Mouse (Mus musculus) left cerebral cortex, postnatal 36 days (tissue): ENCODE results near the gene Rnasek. TPM values are rescaled to one million over a fixed set of nuclear protein-coding genes. Genes with fewer than 3 reads are reported as not detected.
A peak's percentile ranks its signal among the peaks of the same experiment; 100 is the strongest.

Experiments used
- DNase-seq, 2 experiments: peaks; one replicate each; pipeline ENCODE4 v3.0.0; 2021 to 2022; ENCODE audit warnings: low spot score in 2 of 2, mixed read lengths in 1 of 2
- intact Hi-C: fragments of 180-260 bp; cut with DNase I; formaldehyde crosslinking; loops from one replicate; pipeline ENCODE4 v1.15.1; 2025
- total RNA-seq, 2 experiments: library from RNA; stranded (reverse); gene quantifications; 2 replicates each; pipeline ENCODE4 v1.2.3; 2021

The Rnasek gene
- 100 to 1,000 TPM; 246 to 287 TPM for total RNA-seq

- peak; percentile 84 to 87 for DNase-seq
- intact Hi-C loops, result no loop called here
Measured at GRCm38 (mm10) chr11:70239541-70240279, at the start of gene Rnasek, which contains the start of gene Gm21988. Gene Rnasek, minus strand, starts transcription at chr11:70239842. Gene Gm21988, minus strand, starts transcription at chr11:70239830.

DNA sequence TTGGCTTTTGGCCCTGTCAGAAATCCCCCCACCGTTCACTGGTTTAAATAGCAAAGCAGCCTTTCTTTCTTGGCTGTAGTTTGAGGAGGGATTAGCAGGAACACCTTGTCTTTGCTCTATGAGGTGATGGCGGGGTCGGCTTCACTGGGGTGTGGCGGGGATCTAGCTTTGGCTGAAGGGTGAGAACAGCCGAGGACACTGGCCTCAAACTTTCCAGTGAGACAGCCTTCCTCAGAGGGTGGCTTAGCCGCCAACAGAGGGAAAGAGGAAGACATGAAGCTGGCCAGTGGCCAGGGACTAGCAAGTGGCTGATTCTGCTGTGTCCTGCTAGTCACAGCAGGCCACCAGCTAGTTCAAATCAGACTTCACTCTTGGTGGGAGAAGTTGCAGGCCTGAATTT is 49.6 kb upstream of the Rnasek start:
- intact Hi-C loops, result no loop called here
- peak; percentile 8 to 19 for DNase-seq

DNA sequence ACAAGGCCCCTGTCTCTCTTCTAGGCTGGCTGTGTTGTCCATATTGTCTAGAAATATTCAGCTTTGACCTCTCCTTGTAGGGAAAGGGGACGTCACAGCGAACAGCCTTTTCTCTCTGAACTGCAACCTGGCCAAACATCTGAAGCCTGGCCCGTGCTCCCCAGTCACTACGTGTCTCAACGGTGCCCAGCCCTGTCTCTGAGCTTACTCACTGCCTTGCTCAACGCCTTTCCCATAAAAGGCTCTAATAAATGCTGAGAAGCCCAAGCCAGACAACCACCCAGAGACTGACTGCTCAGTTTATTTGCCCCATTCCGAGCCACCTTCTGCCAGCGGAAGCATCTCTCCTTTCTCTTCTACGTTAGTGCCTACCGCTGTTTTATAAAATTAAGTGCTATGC is 48.5 kb upstream of the Rnasek start:
- no peak for DNase-seq
- intact Hi-C loops, result no loop called here

DNA sequence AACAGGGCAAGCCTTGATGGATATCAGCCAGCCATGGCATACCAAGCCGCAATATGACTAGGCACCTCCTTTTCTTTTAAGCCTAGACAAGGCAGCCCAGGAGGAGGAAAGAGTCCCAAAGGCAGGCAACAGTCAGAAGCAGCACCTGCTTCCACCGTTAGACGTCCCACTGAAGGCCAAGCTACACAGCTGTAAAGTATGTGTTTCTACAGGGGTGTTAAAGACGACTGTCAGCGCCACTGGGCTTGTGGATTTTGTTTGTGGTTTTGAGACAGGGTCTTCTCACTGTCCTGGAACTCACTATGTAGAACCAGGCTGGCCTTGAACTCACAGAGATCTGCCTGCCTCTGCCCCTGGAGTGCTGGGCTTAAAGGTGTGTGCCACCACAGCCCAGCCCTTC is 46.0 kb upstream of the Rnasek start:
- no peak for DNase-seq
- intact Hi-C loops, result no loop called here

DNA sequence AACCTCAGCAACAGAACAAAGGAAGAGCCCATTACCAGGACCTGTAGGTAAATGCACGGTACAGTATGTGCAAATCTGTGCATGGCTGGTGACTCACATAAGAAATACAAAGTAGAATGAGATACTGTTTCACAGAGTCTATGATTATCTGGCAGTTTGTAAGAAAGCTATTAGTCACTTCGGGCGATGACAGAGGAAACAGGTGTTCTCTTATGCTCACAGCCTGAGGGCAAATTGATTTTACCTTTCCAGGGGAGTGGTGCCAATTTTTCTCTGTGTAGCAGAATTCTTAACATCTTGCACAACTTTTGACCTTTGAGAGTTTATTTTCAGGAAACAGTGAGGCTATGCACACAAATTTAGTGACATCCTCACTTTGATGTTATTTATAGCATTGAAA is 45.1 kb upstream of the Rnasek start:
- intact Hi-C loops, result no loop called here
- no peak for DNase-seq

- intact Hi-C loops, result no loop called here
Measured at GRCm38 (mm10) chr11:70283666-70284065, 44.0 kb upstream of the Rnasek start.

DNA sequence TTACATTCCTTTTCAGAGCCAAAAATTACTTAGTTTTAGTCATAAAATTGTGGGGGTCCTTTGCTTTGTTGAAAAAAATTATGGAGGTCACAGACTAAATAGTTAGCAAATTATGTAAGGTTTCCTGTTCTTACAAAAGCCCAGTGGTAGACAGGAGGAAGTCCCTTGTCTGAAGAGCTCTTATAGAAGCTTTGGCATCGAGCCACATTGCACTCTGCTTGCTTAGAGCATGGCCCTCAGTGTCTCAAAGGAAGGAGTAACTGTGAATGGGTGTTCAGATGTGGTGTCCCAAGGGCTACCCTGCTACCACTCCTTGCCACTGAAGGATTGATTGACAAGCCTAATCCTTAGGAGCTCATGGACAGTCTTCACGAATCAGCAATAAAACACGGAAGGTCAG is 40.8 kb upstream of the Rnasek start:
- no peak for DNase-seq
- intact Hi-C loops, result no loop called here

More at GRCm38 (mm10) chr11:70283666-70284065, 44.0 kb upstream of the Rnasek start:
- no peak for DNase-seq

DNA sequence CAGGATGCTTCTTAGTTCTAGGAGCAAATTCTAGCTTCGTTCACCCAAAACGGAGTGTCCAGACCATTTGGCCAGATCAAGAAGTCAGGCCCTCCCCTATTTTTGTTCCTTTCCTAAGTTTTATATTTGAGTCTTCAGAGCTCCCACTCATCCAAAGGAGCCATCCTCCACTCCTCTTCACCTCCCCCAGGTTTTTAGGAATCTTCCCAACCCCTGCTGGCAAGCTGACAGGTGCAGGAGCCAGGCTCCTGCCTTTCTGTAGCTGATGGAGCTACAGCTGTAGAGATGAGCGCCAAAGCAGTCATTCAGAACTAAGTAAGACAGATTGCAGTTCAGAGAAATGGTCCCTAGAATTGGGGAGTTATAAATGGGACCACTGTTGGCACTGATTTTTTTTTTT is 39.3 kb upstream of the Rnasek start:
- intact Hi-C loops, result no loop called here
- no peak for DNase-seq

DNA sequence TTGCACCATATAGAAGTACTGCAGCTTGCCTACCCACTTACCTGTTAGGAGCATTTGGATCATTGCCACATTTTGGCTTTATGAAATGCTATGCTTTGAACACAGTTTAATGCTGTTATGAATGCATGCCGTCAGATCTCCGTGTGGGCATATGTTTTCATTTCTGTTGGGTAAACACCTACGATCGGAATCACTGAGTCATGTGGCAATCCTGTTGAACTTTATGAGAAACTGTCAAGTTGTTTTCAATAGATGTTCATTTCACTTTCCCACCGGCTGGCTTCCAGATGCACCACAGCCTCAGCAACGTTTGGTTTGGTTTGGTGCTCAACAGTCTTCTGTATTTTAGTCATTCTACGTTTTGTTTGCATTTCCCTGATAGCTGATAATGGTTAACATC is 32.0 kb upstream of the Rnasek start:
- intact Hi-C loops, result no loop called here
- DNase-seq, result no peak

- no peak for DNase-seq
- intact Hi-C loops, result no loop called here
Measured at GRCm38 (mm10) chr11:70266405-70266804, 26.8 kb upstream of the Rnasek start.

DNA sequence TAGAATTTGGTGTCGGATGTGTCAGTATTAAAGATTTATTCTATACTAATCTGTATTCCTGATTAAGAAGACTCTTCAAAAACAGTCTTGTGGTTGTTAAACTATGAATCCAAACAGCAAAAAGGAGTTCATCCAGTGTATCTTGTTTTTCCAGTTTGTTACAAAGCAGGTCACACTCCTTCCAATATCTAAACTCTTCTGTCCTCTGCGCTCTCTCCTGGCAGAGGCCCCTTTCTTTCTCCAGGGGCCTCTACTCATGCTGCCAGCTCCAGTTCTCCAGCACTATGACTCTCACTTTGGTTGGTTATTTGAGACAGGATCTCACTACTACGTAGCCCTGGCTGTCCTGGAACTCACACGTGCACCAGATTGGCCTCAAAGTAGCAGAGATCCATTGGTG is 26.2 kb upstream of the Rnasek start:
- no peak for DNase-seq
- intact Hi-C loops, result no loop called here

- no peak for DNase-seq
- intact Hi-C loops, result no loop called here
Measured at GRCm38 (mm10) chr11:70265252-70265651, 25.6 kb upstream of the Rnasek start.

DNA sequence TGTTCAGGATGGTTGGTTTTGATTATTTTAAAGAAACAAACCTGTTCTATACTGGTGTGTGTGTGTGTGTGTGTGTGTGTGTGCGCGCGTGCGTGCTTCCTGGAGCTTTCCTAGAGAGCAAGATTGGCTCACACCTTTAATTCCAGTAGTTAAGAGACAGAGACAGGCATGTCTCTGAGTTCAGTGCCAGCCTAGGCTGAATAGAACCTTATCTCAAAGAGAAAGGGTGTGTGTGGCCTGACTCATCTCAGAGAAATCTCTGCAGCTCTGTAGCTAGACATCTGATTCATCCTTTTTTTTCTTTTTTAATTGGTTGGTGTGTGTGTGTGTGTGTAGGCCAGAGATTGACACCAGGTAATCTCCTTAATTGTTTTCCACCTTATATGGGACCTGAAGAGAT is 19.4 kb upstream of the Rnasek start:
- intact Hi-C loops, result no loop called here
- no peak for DNase-seq

- DNase-seq, result no peak
- intact Hi-C loops, result no loop called here
Measured at GRCm38 (mm10) chr11:70254931-70255531, 15.4 kb upstream of the Rnasek start, which contains the start of gene Alox12. Gene Alox12, minus strand, starts transcription at chr11:70255353.

- DNase-seq, result no peak
- intact Hi-C loops, result no loop called here
Measured at GRCm38 (mm10) chr11:70254337-70254736, 14.7 kb upstream of the Rnasek start.

- DNase-seq, result no peak
- intact Hi-C loops, result no loop called here
Measured at GRCm38 (mm10) chr11:70251853-70252252, 12.2 kb upstream of the Rnasek start.

DNA sequence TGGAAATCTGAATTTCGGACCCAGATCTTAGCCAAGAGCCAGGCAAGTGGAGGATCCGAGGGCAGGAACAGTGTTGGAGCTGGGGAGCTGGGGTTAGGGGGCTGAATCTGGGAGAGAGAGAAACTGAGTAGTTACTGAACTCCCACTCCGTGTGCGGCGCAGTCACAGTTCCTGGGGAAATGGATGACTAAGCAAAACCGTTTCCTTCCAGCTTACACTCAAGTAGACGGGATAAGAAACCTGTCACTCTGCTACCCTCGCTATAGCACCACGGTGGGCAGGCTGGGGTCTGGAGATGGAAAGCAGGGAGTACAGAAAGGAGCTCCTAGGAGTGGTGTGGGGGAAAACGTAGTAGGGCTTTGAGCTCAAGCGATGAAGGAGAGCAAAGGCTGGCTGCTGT is 10.5 kb upstream of the Rnasek start:
- intact Hi-C loops, result no loop called here

GRCm38 (mm10) chr11:70247136-70247845 is 7.6 kb upstream of the Rnasek start:
- peak in 1 of 2 experiments; percentile 58 for DNase-seq
- intact Hi-C loops, result loop anchor here (2.0 kb wide), 1 partner anchor 62 kb away; no protein-coding TSS in a partner anchor

More for the DNA sequence above, 10.5 kb upstream of the Rnasek start:
- DNase-seq, result no peak

DNA sequence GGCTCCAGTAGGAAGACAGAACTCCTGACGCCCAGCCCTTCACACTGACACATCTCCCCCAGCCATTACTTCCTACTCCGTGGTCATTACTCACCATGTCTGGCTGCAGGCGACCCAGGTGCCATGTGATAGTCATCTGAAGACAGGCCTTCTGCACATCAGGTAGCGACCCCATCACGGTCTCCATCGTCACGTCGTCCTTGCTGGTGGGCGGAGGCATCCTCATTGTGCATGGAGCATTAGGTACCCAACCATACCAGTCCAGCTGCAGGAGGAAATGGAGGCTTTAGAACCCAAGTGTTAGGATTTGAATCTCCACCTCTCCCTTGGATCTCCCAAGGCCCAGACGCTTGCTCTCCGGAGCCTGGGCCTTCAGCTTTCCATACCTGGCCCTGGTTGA is 2.9 kb upstream of the Rnasek start:
- intact Hi-C loops, result no loop called here
- DNase-seq, result no peak

- intact Hi-C loops, result no loop called here
Measured at GRCm38 (mm10) chr11:70238591-70239440, 826 bp downstream of the Rnasek start.

More at GRCm38 (mm10) chr11:70238591-70239440, 826 bp downstream of the Rnasek start:
- peak in 1 of 2 experiments; percentile 9 for DNase-seq
